Mouse (Mus musculus) R1 (cell line): ENCODE measurements at regions not wholly inside any gene's neighbourhood (a gene's known extent, or its start where the extent isn't known, plus 50 kb on each side); places are given as distances from the start of the nearest gene placed in this dataset.
A peak's percentile ranks its signal among the peaks of the same experiment; 100 is the strongest.

Source experiments
- DNase-seq: peaks from one replicate; pipeline ENCODE4 v3.0.0-alpha.2; 2018; ENCODE audit warnings: low read depth, low spot score

DNA sequence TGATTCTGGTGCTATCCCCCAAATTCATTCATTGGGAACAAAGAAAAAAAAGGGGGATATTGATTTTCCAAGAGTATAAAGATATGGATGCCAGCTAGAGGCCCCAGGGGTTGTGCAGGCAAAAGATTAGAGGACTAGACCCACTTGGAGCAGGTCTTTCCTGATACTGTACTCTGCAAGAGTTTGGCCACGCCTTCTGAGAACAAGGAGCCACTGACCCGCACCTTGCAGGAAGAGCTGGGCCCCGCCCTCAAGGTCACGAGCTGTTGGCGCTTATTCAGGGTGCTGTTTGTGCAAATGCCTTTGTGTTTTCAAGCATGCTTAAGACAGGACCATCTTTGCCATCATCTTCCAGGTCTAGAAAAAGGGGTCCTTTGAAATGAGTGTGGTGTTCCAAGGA lies 54.5 kb upstream of the Slc7a1 start:
- peak; percentile 43 for DNase-seq

- DNase-seq, result no peak
These were observed 54.1 kb upstream of the Slc7a1 start for GRCm38 (mm10) chr5:148453776-148454175.

DNA sequence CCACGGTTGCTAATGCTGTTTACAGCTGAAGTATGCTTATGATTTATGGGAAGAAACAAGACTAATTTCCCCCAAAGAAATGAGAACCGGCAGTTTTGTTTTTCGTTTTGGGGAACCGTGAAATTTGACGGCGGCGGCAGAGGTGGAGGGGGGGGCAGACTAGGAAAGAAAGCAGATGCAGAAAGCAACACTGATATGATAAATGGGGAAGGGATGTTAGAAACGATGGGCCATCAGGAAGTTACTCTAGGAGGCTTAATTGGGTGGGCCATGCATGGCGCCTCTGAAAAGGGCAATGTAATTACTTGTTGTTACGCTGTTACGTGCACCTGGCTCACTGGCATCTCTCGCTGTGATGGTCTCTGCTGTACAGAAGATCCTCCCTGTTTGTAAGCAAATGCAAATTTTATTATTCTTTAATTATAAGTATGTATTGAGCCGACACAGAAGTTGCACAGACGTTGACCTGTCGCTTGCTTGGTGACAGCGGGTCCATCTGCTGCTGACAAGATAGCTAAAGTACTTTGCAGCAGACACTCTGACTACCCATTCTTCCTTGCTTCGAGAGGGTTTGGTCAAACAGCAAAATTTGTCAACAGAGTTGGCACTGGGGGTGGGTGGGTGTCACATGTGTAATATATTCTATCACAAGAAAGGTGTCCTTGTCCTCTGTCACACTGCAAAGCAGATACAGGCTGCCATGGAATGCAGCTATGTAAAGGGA lies 53.4 kb upstream of the Slc7a1 start:
- no peak for DNase-seq

GRCm38 (mm10) chr5:148451811-148452210 lies 52.1 kb upstream of the Slc7a1 start:
- DNase-seq, result peak; percentile 71

GRCm38 (mm10) chr5:148450924-148451323 lies 51.2 kb upstream of the Slc7a1 start:
- DNase-seq, result peak; percentile 82
